Mouse (Mus musculus): Measurements from ENCODE around the gene Glcci1.

DNA sequence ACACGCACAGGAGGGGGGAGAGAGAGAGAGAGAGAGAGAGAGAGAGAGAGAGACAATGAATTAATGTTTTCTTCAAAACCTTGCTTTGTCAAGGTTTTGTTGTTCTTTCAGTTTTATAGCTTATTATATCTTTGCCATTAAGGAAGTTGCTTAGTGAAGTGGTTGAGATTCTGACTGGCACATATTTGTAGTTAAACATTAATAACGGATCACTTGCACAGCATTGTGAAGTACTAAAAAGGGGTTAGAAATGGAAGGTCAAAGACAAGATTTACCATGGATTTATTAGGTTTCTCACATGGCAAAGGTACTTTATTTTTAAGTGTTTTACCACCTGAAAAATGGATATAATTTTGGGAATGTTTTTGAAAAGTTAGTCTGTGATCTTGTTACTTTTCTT, 51.3 kb downstream of the Glcci1 start:
- no peak for TF ChIP-seq POLR2A (IDR thresholded peaks at IDR 0.05; ENCODE audit: borderline replicate concordance, extremely low read depth, insufficient read depth, insufficient read length, poor library complexity, severe bottlenecking)
- no peak for TF ChIP-seq CTCF (IDR thresholded peaks at IDR 0.05; ENCODE audit: borderline replicate concordance, extremely low read depth, insufficient read depth, insufficient read length)

Measured in brain, embryonic 14.5 days (tissue).